Mouse (Mus musculus) kidney, embryonic 15.5 days (tissue): ENCODE data around the gene Pld1. TPM values are rescaled to one million over a fixed set of nuclear protein-coding genes. Genes with fewer than 3 reads are reported as not detected.

Experiments used
- ATAC-seq: fragments of 200-750 bp; cut with Nextera tagmentation; replicated peaks from 2 replicates; pipeline ENCODE4 v1.8.0; 2017; ENCODE audit warnings: moderate TSS enrichment; ENCODE audit not compliant: low FRiP score
- H3K27ac ChIP-seq: fragments of 300-500 bp; sonication (generic); 2 replicates; pipeline ENCODE4 v1.5.1; 2015; ENCODE audit warnings: mild to moderate bottlenecking, inconsistent platforms
- H3K27me3 ChIP-seq: fragments of 300-500 bp; sonication (generic); 2 replicates; pipeline ENCODE4 v1.6.1; 2015; ENCODE audit warnings: inconsistent platforms
- H3K36me3 ChIP-seq: fragments of 300-500 bp; sonication (generic); 2 replicates; pipeline ENCODE4 v1.6.1; 2015; ENCODE audit warnings: inconsistent platforms
- H3K4me1 ChIP-seq: fragments of 300-500 bp; sonication (generic); 2 replicates; pipeline ENCODE4 v1.6.1; 2015; ENCODE audit warnings: inconsistent platforms
- H3K4me2 ChIP-seq: fragments of 300-500 bp; sonication (generic); 2 replicates; pipeline ENCODE4 v1.6.1; 2015; ENCODE audit warnings: moderate library complexity, mild to moderate bottlenecking, inconsistent platforms
- H3K4me3 ChIP-seq: fragments of 300-500 bp; sonication (generic); replicated peaks from 2 replicates; pipeline ENCODE4 v1.5.1; 2015; ENCODE audit warnings: mild to moderate bottlenecking, inconsistent platforms
- H3K9ac ChIP-seq: fragments of 300-500 bp; sonication (generic); 2 replicates; pipeline ENCODE4 v1.6.1; 2015; ENCODE audit warnings: mild to moderate bottlenecking, inconsistent platforms
- H3K9me3 ChIP-seq: fragments of 300-500 bp; sonication (generic); replicated peaks from 2 replicates; pipeline ENCODE4 v1.6.1; 2016; ENCODE audit warnings: inconsistent platforms
- WGBS: fragments of 180-500 bp; shearing (Covaris S2); methylation state at CpG from one replicate; pipeline ENCODE4 v1.1.7; 2015; ENCODE audit warnings: mixed read lengths; 5-methylcytosine and 5-hydroxymethylcytosine counted together
- polyA plus RNA-seq: library from polyadenylated mRNA; unstranded; fragments of >200 nt; fragmentation: Nextera tagmentation; extraction: Ambion mirVana; gene quantifications from 2 replicates; pipeline ENCODE4 v1.2.1, GENCODE M21; 2015

Gene Pld1
- polyA plus RNA-seq, 1 experiment from 2014 or later, result 5.0 TPM

DNA sequence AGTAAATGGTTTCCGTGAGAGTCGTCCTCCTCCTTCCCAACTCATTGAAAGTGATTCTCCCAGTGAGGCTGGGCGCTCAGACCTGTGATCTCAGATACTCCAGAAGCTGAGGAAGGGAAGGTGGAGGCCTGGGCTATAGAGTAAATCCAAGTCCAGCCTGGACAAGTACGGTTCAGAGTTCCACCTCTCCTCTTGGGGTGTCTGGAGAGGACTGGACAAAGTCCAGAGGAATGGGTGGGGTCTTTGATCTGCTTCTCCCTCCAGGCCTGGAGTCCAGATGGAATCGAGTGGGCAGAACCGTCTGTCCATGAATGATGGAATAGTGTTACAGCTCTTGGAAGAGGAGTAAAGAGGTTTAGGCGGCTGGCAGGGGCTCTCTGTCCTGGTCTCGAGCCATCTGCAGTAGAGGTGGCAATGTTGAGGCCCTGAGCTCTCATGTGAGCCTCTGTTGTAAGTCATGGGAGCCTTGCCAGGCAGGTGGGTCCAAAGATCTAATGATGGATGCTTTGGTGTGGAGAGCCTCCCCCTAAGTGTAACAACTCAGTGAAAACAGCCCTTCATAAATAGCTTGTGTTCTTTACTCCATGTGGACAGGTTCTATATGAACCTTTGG lies 98.9 kb downstream of the Pld1 start:
- ATAC-seq, result peak; percentile 44; the same call in 1 of the 2 replicates
- Histone ChIP-seq H3K9me3 (0 out of 2 replicates have a peak, but pooled peaks cover 6% of the 10 kb centered on the region), H3K36me3 (peaks cover 8% of the 10 kb centered on the region), H3K9ac (no peak overlapping the region), H3K27me3 (no peaks in the 10 kb centered on the region), H3K4me2 (no peak overlapping the region), H3K27ac (peak overlapping the region; percentile 62; the same call in 1 of the 2 replicates), H3K4me3 (no peak overlapping the region), H3K4me1 (peaks cover 23% of the 10 kb centered on the region)
- WGBS, result 45% methylated on average over 8 of the region's 8 CpGs

DNA sequence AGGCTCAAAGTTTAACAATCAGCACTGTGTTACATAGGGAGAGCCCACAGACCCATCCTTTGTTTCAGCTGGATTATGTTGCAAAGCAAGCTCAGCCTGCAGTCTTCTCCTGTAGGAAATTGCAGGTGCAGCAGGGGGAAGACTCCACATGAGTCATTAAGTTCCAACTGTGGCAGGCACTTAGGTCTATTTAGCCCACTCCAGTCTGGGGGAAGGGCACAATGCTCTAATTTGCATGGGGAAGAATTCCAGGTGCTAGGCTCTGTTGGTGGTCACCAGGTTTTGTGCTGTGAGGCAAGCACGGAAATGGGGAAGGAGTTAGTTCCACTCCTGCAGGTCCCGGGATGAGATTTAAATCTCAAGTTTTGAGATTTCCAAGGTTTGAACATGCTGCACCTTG lies 99.6 kb downstream of the Pld1 start:
- Histone ChIP-seq H3K4me1 (peaks cover 23% of the 10 kb centered on the region), H3K4me2 (no peak overlapping the region), H3K27me3 (no peaks in the 10 kb centered on the region), H3K27ac (peak overlapping the region; percentile 62; the same call in 1 of the 2 replicates), H3K4me3 (no peak overlapping the region), H3K9ac (no peak overlapping the region), H3K36me3 (peaks cover 9% of the 10 kb centered on the region), H3K9me3 (0 out of 2 replicates have a peak, but pooled peaks cover 6% of the 10 kb centered on the region)
- ATAC-seq, result peak; percentile 75
- WGBS, result 35% methylated on average over 2 of the region's 2 CpGs

- Histone ChIP-seq H3K4me1 (peaks cover 23% of the 10 kb centered on the region), H3K9me3 (0 out of 2 replicates have a peak, but pooled peaks cover 6% of the 10 kb centered on the region), H3K36me3 (peaks cover 9% of the 10 kb centered on the region), H3K4me3 (no peak overlapping the region), H3K27ac (no peak overlapping the region), H3K4me2 (no peak overlapping the region), H3K27me3 (no peaks in the 10 kb centered on the region), H3K9ac (no peak overlapping the region)
- 14% methylated on average over 1 of the region's 1 CpGs for WGBS
- ATAC-seq, result no peak
Measured at GRCm38 (mm10) chr3:28039760-28040159, 101.3 kb downstream of the Pld1 start.

GRCm38 (mm10) chr3:28041236-28041635 lies 102.7 kb downstream of the Pld1 start:
- Histone ChIP-seq H3K4me1 (peaks cover 23% of the 10 kb centered on the region), H3K9me3 (0 out of 2 replicates have a peak, but pooled peaks cover 6% of the 10 kb centered on the region), H3K4me3 (no peak overlapping the region), H3K36me3 (peaks cover 9% of the 10 kb centered on the region), H3K27ac (no peak overlapping the region), H3K4me2 (no peak overlapping the region), H3K27me3 (no peaks in the 10 kb centered on the region), H3K9ac (no peak overlapping the region)
- WGBS, result 86% methylated on average over 8 of the region's 8 CpGs
- ATAC-seq, result no peak

DNA sequence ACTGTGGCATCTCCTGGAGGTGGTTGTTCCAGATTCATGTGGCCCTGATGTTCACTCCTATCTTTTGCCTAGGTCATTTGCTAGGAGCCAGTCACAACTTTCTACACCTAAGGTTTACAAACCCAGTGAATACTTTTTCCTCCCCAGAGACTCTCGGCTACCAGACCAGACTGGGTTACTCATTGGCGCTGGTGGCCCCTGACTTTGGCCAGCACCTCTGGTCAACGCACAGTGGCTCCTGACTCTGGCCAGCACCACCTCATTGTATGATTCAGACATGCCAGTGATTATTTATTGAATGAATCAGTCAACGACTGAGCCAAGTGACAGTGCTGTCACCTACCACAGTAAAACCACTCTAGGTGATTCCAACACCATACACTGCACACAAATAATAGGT lies 103.9 kb downstream of the Pld1 start:
- no peak overlapping the region for H3K4me3 ChIP-seq
- no peak overlapping the region for H3K27ac ChIP-seq
- no peak overlapping the region for H3K9ac ChIP-seq
- H3K9me3 ChIP-seq, result 0 out of 2 replicates have a peak, but pooled peaks cover 6% of the 10 kb centered on the region
- no peaks in the 10 kb centered on the region for H3K27me3 ChIP-seq
- WGBS, result 95% methylated on average over 4 of the region's 4 CpGs
- H3K4me1 ChIP-seq, result peaks cover 20% of the 10 kb centered on the region
- no peak for ATAC-seq
- H3K4me2 ChIP-seq, result no peak overlapping the region
- peaks cover 9% of the 10 kb centered on the region for H3K36me3 ChIP-seq

- H3K4me3 ChIP-seq, result no peak overlapping the region
- peaks cover under 1% of the 10 kb centered on the region; the same call in 1 of the 2 replicates for H3K36me3 ChIP-seq
- no peak overlapping the region for H3K4me2 ChIP-seq
- H3K4me1 ChIP-seq, result no peaks in the 10 kb centered on the region
- no peak overlapping the region for H3K9ac ChIP-seq
- no peaks in the 10 kb centered on the region for H3K27me3 ChIP-seq
- 67% methylated on average over 5 of the region's 5 CpGs for WGBS
- no peak overlapping the region for H3K27ac ChIP-seq
- H3K9me3 ChIP-seq, result no peaks in the 10 kb centered on the region
- ATAC-seq, result no peak
Measured at GRCm38 (mm10) chr3:28047599-28047998, 109.1 kb downstream of the Pld1 start.

DNA sequence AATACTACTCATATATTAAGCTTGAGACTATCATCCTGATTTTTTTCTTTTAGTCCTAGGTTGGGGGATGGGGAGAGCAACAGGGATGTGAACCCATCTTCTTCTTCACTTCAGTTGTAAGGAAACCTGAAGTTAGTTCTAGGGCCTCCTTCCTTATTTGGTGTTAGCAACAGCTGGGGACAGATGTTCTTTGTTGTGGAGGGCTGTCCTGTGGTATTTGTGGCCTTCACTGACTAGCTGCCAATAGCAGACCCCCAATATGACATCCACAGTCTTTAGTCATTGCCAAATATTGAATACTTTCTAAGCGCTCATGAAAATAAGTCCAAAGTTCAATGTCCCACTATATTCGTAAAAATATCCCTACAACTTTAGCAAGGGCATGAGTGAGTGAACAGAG lies 111.0 kb downstream of the Pld1 start:
- WGBS, result 79% methylated on average over 2 of the region's 2 CpGs
- H3K4me2 ChIP-seq, result no peak overlapping the region
- 0 out of 2 replicates have a peak, but pooled peaks cover 4% of the 10 kb centered on the region for H3K4me1 ChIP-seq
- H3K4me3 ChIP-seq, result no peak overlapping the region
- H3K36me3 ChIP-seq, result no peaks in the 10 kb centered on the region
- no peaks in the 10 kb centered on the region for H3K9me3 ChIP-seq
- H3K27me3 ChIP-seq, result no peaks in the 10 kb centered on the region
- no peak overlapping the region for H3K9ac ChIP-seq
- H3K27ac ChIP-seq, result no peak overlapping the region
- ATAC-seq, result no peak

DNA sequence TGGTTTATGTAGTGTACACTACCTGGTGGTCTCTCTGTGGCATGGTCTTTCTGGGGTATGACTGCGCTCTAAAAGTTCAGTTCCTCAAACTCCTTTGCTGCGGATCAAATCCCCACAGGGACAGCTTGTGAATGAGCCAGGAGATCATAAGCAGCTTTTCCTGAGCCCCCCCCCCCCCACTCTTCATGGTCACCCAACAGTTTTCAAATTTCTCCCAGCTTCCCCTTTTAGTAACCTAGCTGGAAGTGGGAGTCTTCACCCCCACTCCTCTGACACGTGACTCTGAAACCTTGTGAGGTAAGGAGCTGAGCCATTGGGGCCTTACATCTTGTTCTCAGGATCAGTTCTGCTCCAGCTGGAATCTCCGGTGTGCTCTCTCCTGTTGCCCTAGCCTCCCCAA lies 114.6 kb downstream of the Pld1 start:
- Histone ChIP-seq H3K27me3 (no peaks in the 10 kb centered on the region), H3K27ac (no peak overlapping the region), H3K36me3 (no peaks in the 10 kb centered on the region), H3K4me2 (no peak overlapping the region), H3K9ac (no peak overlapping the region), H3K4me3 (no peak overlapping the region), H3K4me1 (0 out of 2 replicates have a peak, but pooled peaks cover 4% of the 10 kb centered on the region), H3K9me3 (no peaks in the 10 kb centered on the region)
- WGBS, result 69% methylated on average over 4 of the region's 4 CpGs
- no peak for ATAC-seq

- Histone ChIP-seq H3K9ac (no peak overlapping the region), H3K4me1 (no peaks in the 10 kb centered on the region), H3K9me3 (no peaks in the 10 kb centered on the region), H3K27me3 (no peaks in the 10 kb centered on the region), H3K4me3 (no peak overlapping the region), H3K36me3 (0 out of 2 replicates have a peak, but pooled peaks cover 2% of the 10 kb centered on the region), H3K4me2 (no peak overlapping the region), H3K27ac (no peak overlapping the region)
- 60% methylated on average over 4 of the region's 4 CpGs for WGBS
- ATAC-seq, result no peak
Measured at GRCm38 (mm10) chr3:28060713-28061112, 122.2 kb downstream of the Pld1 start.

- H3K9me3 ChIP-seq, result no peaks in the 10 kb centered on the region
- H3K4me2 ChIP-seq, result no peak overlapping the region
- no peak for ATAC-seq
- H3K27me3 ChIP-seq, result no peaks in the 10 kb centered on the region
- no peak overlapping the region for H3K9ac ChIP-seq
- no peak overlapping the region for H3K4me3 ChIP-seq
- 0 out of 2 replicates have a peak, but pooled peaks cover 2% of the 10 kb centered on the region for H3K36me3 ChIP-seq
- H3K27ac ChIP-seq, result no peak overlapping the region
- H3K4me1 ChIP-seq, result no peaks in the 10 kb centered on the region
Measured at GRCm38 (mm10) chr3:28061155-28061554, 122.7 kb downstream of the Pld1 start.

DNA sequence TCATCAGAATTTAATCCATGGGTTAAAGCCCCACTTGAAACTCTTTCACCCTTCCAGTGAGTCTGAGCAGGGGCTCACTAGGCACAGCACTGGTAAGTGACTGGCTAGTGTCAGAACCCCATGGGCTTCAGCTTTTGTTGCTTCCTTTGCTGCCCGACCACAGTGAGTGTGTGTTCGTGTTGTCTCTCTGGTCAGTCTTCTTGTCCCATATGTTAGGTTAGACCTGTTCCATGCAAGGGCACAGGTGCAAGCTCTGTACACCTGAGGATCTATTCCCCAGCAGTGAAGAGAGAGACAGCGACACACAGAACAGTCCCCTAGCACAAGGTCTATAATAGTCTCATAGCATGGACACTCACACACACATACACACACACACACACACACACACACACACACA lies 140.7 kb downstream of the Pld1 start:
- WGBS, result 83% methylated on average over 3 of the region's 3 CpGs
- no peak for ATAC-seq

DNA sequence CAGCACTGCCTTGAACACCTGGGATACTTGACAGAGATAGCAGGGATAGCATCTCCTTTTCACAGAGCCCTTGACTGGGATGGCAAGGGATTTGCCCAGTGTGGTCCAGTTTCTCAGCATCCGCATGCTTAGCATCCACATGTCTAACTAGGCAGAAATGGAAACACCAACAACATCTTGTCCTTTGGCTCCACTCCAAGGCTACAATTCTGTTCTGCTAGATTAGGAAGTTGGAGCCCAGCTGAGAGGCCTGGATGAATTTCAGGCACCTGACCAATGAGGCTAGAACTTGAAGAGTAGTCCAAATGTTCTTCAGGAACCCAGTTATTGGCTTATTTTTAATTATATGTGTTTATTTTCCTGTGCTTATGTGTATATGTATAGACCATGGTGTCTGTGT lies 141.6 kb downstream of the Pld1 start:
- Histone ChIP-seq H3K4me2 (no peak overlapping the region), H3K4me1 (no peaks in the 10 kb centered on the region), H3K4me3 (no peak overlapping the region), H3K9me3 (no peaks in the 10 kb centered on the region), H3K36me3 (0 out of 2 replicates have a peak, but pooled peaks cover 4% of the 10 kb centered on the region), H3K27me3 (no peaks in the 10 kb centered on the region), H3K27ac (no peak overlapping the region), H3K9ac (no peak overlapping the region)
- 85% methylated on average over 1 of the region's 1 CpGs for WGBS
- ATAC-seq, result no peak

More for the DNA sequence above, 140.7 kb downstream of the Pld1 start:
- no peak overlapping the region for H3K4me2 ChIP-seq
- H3K9me3 ChIP-seq, result no peaks in the 10 kb centered on the region
- no peak overlapping the region for H3K4me3 ChIP-seq
- H3K27ac ChIP-seq, result no peak overlapping the region
- 0 out of 2 replicates have a peak, but pooled peaks cover 4% of the 10 kb centered on the region for H3K36me3 ChIP-seq
- no peaks in the 10 kb centered on the region for H3K27me3 ChIP-seq
- no peak overlapping the region for H3K9ac ChIP-seq
- no peaks in the 10 kb centered on the region for H3K4me1 ChIP-seq
